Mouse (Mus musculus): ENCODE measurements around the gene Zkscan16. TPM values are rescaled to one million over a fixed set of nuclear protein-coding genes. Genes with fewer than 3 reads are reported as not detected.

Gene Zkscan16
- polyA plus RNA-seq, 1 experiment from 2014 or later: 1.1 TPM

GRCm38 (mm10) chr4:59006211-59006610 is 62.8 kb downstream of the Zkscan16 start:
- Histone ChIP-seq H3K27me3 (peaks cover 10% of the 10 kb centered on the region), H3K27ac (replicated peaks) (no peak overlapping the region), H3K4me2 (replicated peaks) (no peak overlapping the region), H3K4me3 (no peak overlapping the region), H3K4me1 (peaks cover 17% of the 10 kb centered on the region), H3K9me3 (no peaks in the 10 kb centered on the region), H3K36me3 (no peaks in the 10 kb centered on the region), H3K9ac (replicated peaks) (no peak overlapping the region)
- WGBS: 56% methylated on average over 8 of the region's 8 CpGs
- ATAC-seq (ENCODE audit: low FRiP score, low read depth): no peak

- H3K36me3 ChIP-seq: no peaks in the 10 kb centered on the region
- no peaks in the 10 kb centered on the region for H3K9me3 ChIP-seq
- peaks cover 10% of the 10 kb centered on the region for H3K27me3 ChIP-seq
- 54% methylated on average over 6 of the region's 6 CpGs for WGBS
- H3K27ac ChIP-seq (replicated peaks): no peak overlapping the region
- no peak overlapping the region for H3K9ac ChIP-seq (replicated peaks)
- no peak for ATAC-seq (ENCODE audit: low FRiP score, low read depth)
- H3K4me1 ChIP-seq: peaks cover 17% of the 10 kb centered on the region
- no peak overlapping the region for H3K4me3 ChIP-seq
- H3K4me2 ChIP-seq (replicated peaks): no peak overlapping the region
These were observed 63.6 kb downstream of the Zkscan16 start for GRCm38 (mm10) chr4:59007016-59007415.

Other genes starting within 250 kb of the Zkscan16 start
- gene Olfr267, start 155.9 kb upstream of the Zkscan16 start, polyA plus RNA-seq (2016; fragmentation: Nextera tagmentation; extraction: Ambion mirVana): 0.06 TPM in 1 of 2 replicates, not detected in the other
- 36.6 and 39.9 TPM in 2 replicates for gene Ecpas, start 30.9 kb upstream of the Zkscan16 start, polyA plus RNA-seq (2016; fragmentation: Nextera tagmentation; extraction: Ambion mirVana)
- 11.4 and 12.0 TPM in 2 replicates for gene Ptgr1, start 43.5 kb downstream of the Zkscan16 start, polyA plus RNA-seq (2016; fragmentation: Nextera tagmentation; extraction: Ambion mirVana)
- gene Dnajc25, start 51.4 kb downstream of the Zkscan16 start, polyA plus RNA-seq (2016; fragmentation: Nextera tagmentation; extraction: Ambion mirVana): 6.5 and 10.1 TPM in 2 replicates
- 8.4 and 10.3 TPM in 2 replicates for gene Gm20503, start 59.6 kb downstream of the Zkscan16 start, polyA plus RNA-seq (2016; fragmentation: Nextera tagmentation; extraction: Ambion mirVana)
- 75.8 and 88.8 TPM in 2 replicates for gene Gng10, start 91.5 kb downstream of the Zkscan16 start, polyA plus RNA-seq (2016; fragmentation: Nextera tagmentation; extraction: Ambion mirVana)
- not detected in 2 replicates for gene AI481877, start 195.4 kb downstream of the Zkscan16 start, polyA plus RNA-seq (2016; fragmentation: Nextera tagmentation; extraction: Ambion mirVana)
- gene Ugcg, start 245.6 kb downstream of the Zkscan16 start, polyA plus RNA-seq (2016; fragmentation: Nextera tagmentation; extraction: Ambion mirVana): 15.0 and 19.3 TPM in 2 replicates